Mouse (Mus musculus) gastrocnemius, postnatal 10 days (tissue): ENCODE data around the gene Gm20388. TPM values are rescaled to one million over a fixed set of nuclear protein-coding genes. Genes with fewer than 3 reads are reported as not detected.
"Not testable (repeated sequence)": the region's sequence is repeated elsewhere in the genome, so short reads cannot be mapped to it uniquely, and the experiment has no call there.

Experiments
- DNase-seq: peaks from one replicate; pipeline ENCODE4 v3.0.0; 2021; ENCODE audit warnings: mixed read lengths
- total RNA-seq, 2 experiments: library from RNA; stranded (reverse); gene quantifications; 2 replicates each; pipeline ENCODE4 v1.2.3; 2021

The Gm20388 gene
- total RNA-seq, 2 experiments from 2014 or later, result 2.9 to 6.0 TPM

DNA sequence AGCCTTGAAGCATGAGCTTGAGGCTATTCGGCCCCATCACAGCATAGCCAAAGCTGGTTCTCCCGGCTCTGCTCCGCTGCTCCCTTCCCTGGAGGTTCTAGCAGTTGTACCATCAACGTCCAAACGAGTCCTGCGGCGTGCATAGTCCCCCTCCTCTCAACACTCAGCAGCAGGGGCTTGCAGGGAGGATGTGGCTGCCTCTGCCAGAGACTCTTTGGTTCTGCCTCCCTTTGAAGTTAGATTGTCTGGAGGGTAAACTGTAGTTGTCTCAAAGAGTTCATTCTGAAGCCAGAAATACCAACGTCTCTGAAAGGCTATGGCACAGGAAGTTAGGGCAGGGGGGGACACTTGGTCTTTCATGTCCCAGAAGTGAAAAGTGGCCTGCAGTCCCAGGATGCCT lies 3493.9 kb downstream of the Gm20388 start:
- no peak for DNase-seq

DNA sequence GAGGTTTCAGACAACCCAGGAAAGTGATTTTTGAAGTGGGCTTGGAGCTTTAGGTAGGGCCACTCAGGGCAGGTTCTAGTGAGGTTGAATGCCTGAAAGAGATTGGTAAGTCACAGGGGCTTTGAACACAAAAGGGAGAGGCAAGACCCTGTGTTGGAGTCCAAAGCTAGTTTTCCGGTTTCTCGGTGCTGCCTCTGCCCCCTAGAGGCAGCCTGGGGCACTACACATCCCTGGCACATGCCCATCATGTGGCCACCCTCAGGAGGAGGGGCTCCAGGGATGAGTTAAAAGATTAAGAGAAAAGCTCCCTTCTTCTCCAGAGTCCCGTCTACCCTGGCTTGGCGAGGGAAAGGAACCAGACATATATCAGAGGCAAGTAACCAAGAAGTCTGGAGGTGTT lies 3496.1 kb downstream of the Gm20388 start, which contains the start of gene Mc1r:
Gene Mc1r, plus strand, starts transcription at position 322 of the 400 bp plus-strand sequence.
- DNase-seq, result peak; percentile 63

DNA sequence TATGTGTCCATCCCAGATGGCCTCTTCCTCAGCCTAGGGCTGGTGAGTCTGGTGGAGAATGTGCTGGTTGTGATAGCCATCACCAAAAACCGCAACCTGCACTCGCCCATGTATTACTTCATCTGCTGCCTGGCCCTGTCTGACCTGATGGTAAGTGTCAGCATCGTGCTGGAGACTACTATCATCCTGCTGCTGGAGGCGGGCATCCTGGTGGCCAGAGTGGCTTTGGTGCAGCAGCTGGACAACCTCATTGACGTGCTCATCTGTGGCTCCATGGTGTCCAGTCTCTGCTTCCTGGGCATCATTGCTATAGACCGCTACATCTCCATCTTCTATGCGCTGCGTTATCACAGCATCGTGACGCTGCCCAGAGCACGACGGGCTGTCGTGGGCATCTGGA lies 3497.0 kb downstream of the Gm20388 start:
- DNase-seq, result no peak

DNA sequence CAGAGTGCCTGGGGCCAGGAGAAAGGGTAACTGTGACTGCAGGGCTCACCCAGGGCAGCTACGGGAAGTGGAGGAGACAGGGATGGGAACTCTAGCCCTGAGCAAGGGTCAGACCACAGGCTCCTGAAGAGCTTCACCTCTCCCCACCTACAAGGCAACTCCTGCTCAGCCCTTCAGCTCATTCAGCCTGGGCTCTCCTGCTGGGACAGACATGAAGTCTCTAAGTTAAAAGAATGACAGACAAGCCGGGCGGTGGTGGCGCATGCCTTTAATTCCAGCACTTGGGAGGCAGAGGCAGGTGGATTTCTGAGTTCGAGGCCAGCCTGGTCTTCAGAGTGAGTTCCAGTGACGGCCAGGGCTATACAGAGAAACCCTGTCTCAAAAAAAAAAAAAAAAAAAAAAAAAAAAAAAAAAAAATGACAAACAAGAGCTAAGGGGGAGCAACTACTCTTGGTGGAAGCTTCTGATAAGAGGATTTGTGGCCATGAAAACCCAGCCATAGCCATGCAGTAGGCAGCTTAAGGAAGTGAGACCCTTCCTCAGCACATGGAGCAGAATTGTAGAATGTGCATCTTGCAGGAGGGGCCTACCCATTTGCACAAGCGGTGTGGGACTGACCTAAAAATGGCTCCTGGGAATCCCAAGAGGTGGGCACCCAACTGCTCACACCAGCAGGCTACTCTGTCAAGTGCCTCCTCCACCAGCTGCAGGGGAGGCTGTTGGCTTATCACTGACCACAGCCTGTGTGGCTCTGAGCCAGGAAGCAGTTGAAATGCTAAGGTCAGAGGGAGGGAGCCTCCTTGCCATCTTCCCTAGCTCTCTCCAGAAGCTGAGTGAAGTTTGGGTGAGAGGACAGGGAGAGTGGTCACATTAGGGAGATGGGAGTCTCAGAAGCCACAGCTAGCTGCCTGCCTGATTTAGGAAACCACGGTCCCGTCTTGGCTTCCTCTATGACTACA lies 3498.2 kb downstream of the Gm20388 start:
- no peak for DNase-seq

DNA sequence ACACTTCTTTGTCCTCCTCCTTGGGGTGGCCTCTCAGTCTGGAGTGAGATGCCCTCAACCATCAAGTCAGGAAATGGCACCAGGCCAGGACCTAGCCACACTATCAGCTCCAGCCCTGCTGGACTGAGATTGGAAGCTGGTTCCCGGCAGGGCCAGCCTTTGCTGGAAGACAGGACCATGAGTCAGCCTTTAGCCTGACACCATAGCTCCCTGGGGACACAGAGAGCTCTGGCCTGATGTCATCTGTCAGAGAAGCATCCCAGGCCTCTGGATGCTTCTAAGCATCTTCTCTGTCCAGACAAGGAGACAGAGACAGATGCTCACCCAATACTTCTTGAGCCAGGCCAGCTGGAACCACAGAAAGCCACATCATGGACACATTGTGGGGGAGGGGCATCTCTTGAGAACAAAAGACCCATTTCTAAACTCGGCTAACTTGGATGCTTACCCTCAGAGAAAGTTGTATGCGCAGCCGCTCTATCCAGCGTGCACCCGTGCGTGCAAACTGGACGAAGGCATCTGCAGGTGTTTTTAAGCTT lies 3499.5 kb downstream of the Gm20388 start:
- DNase-seq, result peak; percentile 35

DNA sequence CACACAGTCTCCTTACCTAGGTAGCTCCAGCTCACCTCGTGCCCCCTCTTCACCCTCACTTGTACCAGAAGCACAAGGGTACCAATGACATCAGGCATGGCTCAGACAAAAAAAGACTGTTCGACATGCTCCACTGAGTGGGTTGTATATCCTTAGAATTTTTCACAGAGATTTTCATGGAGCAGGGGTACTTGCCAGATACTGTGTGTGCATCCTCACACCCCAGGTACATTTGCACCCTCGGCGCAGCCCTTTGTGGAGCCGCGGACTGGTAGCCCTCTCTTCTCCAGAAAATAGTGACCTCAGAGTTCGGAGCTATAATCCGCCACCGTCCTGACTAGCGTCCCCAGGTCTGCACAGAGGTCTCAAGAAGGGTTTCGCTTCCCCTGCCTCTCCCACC lies 3500.1 kb downstream of the Gm20388 start:
- DNase-seq, result no peak

DNA sequence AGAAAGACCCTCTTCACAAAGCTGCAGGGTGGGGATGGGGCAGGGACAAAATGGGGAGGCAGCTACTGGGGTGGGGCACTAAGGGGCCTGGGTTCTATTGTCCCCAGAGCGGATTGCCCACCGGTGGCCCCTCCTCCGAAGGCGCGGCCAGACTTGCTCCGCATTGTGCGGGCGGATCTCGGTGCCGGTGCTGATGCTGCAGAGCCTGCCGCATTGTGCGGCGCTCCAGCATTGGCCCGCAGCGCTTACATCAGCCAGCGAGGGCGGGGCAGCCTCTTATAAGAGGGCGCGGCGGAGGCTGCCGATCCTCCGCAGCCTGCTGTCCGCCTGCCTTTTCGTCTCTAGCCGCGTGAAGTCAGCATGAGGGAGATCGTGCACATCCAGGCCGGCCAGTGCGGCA lies 3500.6 kb downstream of the Gm20388 start, which contains the start of gene Tubb3:
Gene Tubb3, plus strand, starts transcription at position 179 of the 400 bp plus-strand sequence.
- peak; percentile 30 for DNase-seq

DNA sequence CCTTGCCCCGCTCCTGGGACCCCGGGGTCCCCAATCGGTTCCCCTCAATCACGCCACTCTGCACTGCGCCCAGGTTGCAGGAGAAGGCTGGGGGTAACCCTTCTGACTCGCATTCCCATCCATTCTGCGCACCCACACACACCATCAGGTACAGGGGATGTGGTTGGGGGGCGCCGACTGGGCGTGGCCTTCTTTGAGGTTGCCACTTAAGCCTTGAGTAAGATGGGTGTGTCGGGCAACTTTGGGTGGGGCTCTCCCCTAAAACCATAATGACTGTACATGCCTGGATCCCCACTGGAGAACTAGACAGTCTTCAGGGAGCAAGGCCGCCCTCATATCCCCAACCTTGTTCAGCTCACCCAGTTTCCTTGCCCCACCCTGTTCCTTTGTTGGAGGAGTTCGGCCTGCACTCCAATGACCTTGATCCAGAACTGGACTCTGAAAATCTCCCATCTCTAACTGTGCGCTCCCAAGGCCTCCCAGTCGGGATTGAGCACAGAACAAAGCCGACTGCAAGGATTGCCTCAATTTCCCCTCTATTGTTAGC lies 3501.2 kb downstream of the Gm20388 start:
- DNase-seq, result no peak

DNA sequence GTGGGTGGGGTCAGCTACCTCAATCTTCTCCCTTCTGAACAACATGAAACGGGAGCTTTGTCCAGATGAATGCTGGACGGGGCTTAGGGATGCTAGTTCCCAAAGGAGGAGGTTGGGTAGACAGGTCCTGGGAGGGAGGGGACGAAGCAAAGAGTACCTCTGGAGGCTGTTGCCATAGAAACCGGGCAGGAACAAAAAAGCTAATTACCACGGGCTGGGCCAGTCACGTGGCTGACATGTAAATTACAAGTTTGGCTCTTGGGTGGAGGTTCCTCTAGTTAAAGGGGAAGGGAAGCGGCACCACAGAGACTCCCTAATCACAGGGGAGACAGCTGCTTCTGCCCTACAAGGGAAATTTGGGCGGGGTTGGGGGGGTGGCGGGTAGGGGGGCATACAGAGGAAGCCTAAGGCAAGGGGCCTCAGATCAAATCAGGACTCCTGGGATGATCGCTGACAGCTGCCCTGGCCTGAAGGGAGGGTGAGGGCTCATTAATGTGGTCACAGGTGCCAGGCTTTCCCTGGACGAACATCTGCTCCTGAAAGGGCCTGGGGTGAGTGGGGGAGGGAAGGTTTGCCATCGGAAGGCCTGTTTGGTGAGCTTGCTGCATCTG lies 3502.0 kb downstream of the Gm20388 start:
- DNase-seq, result no peak

DNA sequence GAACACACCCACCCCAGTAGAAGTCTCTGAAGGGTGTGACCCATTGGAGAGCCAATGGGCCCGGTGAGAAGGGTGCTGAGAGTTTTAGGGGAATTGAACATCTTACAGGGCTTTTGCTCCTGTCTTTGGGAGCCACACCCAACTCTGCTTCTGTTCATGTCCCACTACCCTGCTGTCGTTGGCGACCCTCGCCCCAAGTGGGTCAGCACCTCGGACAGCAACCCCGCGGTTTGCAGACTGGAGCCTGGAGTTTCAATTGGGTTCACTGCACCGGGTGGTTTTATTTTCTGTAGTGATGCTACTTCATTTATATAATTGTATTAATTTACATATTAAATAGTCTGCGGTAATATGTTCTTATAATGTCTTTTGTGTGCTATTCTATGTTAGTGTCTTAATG lies 3503.6 kb downstream of the Gm20388 start:
- DNase-seq, result no peak

DNA sequence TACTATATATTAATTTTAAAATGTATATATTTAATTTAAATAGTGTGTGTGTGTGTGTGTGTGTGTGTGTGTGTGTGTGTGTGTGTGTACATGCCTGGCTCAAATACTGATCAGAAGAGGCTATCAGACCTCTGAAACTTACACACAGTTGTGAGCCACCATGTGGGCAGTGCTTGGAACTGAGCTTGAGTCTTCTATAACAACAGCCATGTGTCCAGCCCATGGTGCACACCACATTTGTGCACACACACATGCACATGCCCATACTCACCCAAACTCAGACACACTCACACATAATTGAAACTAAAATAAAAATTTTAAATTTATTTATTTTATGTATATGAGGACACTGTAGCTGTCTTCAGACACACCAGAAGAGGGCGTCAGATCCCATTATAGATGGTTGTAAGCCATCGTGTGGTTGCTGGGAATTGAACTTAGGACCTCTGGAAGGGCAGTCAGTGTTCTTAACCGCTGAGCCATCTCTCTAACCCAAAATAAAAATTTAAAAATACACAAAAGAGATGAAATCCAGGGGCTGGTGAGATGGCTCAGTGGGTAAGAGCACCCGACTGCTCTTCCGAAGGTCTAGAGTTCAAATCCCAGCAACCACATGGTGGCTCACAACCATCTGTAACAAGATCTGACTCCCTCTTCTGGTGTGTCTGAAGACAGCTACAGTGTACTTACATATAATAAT lies 3504.5 kb downstream of the Gm20388 start:
- DNase-seq, result not testable (repeated sequence)

DNA sequence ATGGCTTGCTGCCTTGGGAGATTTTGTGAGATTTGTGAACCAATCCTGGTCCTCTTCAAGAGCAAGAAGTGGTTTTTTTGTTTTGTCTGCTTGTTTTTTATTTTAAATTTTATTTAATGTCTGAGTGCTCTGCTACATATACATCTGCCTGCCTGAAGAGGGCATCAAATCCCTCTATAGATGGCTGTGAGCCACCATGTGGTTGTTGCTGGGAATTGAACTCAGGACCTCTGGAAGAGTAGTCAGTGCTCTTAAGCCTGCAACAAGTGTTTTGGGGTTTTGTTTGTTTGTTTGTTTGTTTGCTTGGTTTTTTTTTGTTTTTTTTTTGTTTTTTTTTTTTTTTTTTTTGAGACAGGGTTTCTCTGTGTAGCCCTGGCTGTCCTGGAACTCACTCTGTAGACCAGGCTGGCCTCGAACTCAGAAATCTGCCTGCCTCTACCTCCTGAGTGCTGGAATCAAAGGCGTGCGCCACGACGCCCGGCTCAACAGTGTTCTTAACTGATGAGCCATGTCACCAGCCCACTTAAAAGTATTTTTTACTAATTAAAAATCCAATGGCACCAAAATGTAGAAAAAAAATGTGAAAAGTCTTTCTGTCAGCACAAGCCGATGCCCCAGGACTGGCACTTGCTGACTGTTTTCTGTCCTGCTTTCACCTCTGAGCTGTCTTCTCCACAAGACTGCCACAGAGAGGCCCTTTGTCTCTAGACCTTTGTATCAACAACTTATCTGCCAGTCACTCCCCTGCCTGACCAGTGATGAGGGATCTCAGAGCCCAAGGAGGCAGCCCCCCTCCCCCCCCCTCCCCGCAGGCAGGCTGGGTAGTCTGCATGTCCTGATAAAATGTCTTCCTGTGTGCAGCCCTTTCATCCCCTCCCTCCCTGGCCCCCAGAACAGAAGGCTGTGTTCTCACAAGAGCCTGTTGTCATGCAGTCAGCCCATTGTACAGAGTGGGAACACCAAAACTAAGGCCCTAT lies 3505.6 kb downstream of the Gm20388 start:
- no peak for DNase-seq

DNA sequence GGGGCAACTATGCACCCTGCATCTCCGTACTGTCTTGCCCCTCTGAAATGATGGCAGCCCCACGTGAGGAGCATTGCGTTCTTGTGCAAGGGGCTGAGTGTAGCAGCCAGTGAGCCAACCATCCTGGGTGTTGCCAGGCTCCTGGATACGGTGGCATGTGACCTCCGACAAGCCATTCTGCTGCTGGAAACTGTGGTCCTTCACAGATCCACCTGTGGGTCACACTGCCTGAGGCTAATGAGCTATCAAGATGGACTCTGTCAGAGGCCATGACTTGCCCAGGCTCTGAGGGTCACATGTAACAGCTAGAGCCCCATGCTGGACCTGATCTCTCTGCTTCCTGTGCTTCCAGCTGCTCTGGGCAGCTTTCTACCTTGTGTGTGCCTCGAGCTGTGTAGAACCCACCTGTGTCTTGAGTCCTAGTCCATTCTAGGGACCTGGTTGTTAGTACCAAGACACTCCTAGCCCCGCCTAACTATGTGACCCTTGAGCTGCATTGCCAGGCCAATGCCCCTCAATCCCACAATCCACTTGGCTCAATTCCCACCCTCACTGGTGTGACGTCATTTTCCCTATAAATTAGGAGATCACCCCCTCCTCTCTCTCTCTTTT lies 3506.4 kb downstream of the Gm20388 start:
- no peak for DNase-seq

DNA sequence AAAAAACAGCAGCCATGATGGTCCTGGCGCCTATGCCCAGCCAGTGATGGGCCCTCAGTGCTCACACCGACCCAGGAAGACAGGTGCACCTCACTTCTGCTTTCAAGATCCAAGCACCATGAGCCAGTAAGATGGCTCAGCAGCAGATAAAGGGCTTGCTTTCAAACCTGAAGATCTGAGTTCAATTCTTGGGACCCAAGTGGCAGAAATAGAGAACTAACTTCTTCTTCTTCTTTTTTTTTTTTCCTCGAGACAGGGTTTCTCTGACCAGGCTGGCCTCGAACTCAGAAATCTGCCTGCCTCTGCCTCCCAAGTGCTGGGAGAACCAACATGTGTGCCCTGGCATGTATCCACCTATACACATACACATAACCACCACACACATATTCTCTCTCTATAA lies 3509.1 kb downstream of the Gm20388 start:
- DNase-seq, result no peak

DNA sequence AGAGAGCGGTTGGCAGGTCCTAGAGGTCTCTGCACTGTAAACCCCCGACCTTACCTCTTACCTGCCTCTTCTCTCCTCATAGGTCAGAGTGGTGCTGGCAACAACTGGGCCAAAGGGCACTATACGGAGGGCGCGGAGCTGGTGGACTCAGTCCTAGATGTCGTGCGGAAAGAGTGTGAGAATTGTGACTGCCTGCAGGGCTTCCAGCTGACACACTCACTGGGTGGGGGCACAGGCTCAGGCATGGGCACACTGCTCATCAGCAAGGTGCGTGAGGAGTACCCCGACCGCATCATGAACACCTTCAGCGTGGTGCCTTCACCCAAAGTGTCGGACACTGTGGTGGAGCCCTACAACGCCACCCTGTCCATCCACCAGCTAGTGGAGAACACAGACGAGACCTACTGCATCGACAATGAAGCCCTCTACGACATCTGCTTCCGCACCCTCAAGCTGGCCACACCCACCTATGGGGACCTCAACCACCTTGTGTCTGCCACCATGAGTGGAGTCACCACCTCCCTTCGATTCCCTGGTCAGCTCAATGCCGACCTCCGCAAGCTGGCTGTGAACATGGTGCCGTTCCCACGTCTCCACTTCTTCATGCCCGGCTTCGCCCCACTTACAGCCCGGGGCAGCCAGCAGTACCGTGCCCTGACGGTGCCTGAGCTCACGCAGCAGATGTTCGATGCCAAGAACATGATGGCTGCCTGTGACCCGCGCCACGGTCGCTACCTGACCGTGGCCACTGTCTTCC lies 3510.1 kb downstream of the Gm20388 start:
- no peak for DNase-seq

DNA sequence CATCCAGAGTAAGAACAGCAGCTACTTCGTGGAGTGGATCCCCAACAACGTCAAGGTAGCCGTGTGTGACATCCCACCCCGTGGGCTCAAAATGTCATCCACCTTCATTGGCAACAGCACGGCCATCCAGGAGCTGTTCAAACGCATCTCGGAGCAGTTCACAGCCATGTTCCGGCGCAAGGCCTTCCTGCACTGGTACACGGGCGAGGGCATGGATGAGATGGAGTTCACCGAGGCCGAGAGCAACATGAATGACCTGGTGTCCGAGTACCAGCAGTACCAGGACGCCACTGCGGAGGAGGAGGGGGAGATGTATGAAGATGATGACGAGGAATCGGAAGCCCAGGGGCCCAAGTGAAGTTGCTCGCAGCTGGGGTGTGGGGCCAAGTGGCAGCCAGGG lies 3510.7 kb downstream of the Gm20388 start:
- DNase-seq, result no peak

DNA sequence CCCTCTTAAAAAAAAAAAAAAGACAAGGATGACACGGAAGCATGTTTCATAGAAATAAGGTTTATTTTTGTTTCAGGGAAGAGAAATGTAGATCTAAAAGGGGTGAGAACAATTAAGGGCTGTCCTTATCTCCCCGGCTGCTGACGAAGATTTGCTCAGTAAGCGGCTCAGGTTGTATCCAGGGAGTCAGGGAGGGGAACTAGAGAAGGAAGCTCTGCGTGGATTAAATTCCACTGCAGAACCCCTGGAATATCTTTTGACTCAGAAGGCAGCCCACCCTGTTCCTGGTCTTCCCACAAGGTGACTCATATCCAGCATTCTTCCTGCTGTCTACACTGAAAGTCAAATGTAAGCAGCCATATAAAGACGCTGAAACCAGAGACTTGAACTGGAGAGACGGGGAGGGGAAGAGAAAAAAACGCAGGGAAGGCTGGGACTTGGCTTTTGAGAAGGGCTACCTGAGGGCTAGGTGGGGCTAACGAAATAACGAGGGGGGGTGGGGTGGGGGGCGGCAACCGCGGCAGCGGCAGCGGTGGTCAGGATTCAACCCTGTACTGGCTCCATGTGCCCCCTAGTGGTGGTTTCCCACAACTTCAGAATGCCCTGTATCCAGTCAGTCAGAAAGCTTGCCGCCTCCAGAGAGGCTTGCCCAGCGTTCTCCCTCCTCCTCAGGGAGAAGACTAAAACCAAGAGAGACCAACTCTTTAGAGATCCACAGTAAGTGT lies 3511.6 kb downstream of the Gm20388 start:
- peak; percentile 55 for DNase-seq

DNA sequence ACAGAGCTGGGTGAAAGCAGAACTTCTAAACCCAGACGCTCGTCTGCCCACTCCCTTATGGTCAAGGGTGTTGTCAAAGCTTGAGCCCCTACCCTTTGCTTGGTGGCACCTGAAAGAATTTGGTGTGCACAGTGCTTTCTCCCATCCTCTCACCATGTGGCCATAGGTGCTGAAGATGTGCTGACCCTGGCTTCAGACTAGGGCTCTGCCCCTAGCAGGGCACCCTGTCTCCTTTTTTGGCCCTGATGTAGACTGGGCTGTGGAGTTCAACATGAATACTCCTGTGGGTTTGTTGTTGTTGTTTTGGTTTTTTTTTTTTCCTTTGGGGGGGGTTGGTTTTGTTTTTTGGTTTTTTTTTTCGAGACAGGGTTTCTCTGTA lies 3512.1 kb downstream of the Gm20388 start:
- no peak for DNase-seq

DNA sequence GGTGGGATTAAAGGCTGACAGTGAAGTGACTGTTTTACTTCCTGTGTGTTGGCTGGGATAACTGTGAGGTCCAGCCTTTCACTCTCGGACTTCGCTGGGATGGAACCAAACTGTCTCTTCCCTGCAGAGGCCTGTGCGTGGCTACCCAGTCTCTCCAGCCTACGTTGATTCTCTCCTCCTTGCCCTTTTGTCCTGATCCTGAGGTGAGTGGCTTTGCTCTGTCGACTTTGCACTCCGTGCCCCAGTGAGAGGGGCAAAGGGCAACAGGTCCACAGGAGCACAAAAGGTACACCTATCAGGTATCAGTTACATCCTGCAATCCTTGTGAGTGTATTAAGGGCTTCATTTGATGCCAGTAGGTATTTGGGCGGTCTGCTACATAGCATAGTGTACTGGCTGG lies 3512.8 kb downstream of the Gm20388 start, which contains the start of gene Def8:
Gene Def8, plus strand, starts transcription at position 87 of the 400 bp plus-strand sequence.
- no peak for DNase-seq
